Mouse (Mus musculus): Measurements from ENCODE around the gene Fxyd2.

GRCm38 (mm10) chr9:45401851-45402250 lies 2.4 kb downstream of the Fxyd2 start:
- no peak for TF ChIP-seq POLR2A (IDR thresholded peaks at IDR 0.05; ENCODE audit: low read depth, low read length)
- TF ChIP-seq CTCF (IDR thresholded peaks at IDR 0.05; ENCODE audit: extremely low read depth, insufficient read depth, insufficient read length, insufficient replicate concordance), result no peak

Measured in spleen, adult 2 months (tissue).